Mouse (Mus musculus) telencephalon, adult 2 months (tissue): ENCODE results near the gene Rab9.

Experiments
- DNase-seq: peaks from one replicate; pipeline ENCODE4 v3.0.0-alpha.2; 2011; ENCODE audit warnings: low read depth, low spot score

The Rab9 gene

GRCm38 (mm10) chrX:166453532-166453931, 26.1 kb downstream of the Rab9 start:
- no peak for DNase-seq

GRCm38 (mm10) chrX:166444552-166444951, 35.1 kb downstream of the Rab9 start:
- DNase-seq, result no peak

GRCm38 (mm10) chrX:166440616-166441063, 39.0 kb downstream of the Rab9 start, which contains the start of gene Ofd1:
TSS of gene Ofd1 (minus strand) at chrX:166440704.
- DNase-seq, result peak; percentile 77

- no peak for DNase-seq
Measured at GRCm38 (mm10) chrX:166440036-166440615, 39.5 kb downstream of the Rab9 start, which contains the start of gene Trappc2. TSS of gene Trappc2 (plus strand) at chrX:166440574.

- DNase-seq, result no peak
Measured at GRCm38 (mm10) chrX:166434812-166435211, 44.9 kb downstream of the Rab9 start.

- no peak for DNase-seq
Measured at GRCm38 (mm10) chrX:166416196-166416595, 63.5 kb downstream of the Rab9 start.

GRCm38 (mm10) chrX:166407865-166408264, 71.8 kb downstream of the Rab9 start:
- DNase-seq, result no peak
